Mouse (Mus musculus): ENCODE data around the gene Hoxc4.

Gene Hoxc4

GRCm38 (mm10) chr15:103014166-103015008 is 4.3 kb upstream of the Hoxc4 start:
- DNase-seq, result no peak

- DNase-seq, result no peak
Measured at GRCm38 (mm10) chr15:103015009-103015399, 3.7 kb upstream of the Hoxc4 start.

- no peak for DNase-seq
Measured at GRCm38 (mm10) chr15:103015406-103016166, 3.1 kb upstream of the Hoxc4 start.

GRCm38 (mm10) chr15:103020899-103021418 is 2.2 kb downstream of the Hoxc4 start:
- no peak for DNase-seq

- DNase-seq, result no peak
Measured at GRCm38 (mm10) chr15:103021544-103021943, 2.8 kb downstream of the Hoxc4 start.

- DNase-seq, result no peak
Measured at GRCm38 (mm10) chr15:103024131-103024530, 5.4 kb downstream of the Hoxc4 start.

GRCm38 (mm10) chr15:103027266-103028235 is 8.8 kb downstream of the Hoxc4 start:
- DNase-seq, result no peak

- DNase-seq, result no peak
Measured at GRCm38 (mm10) chr15:103028916-103029512, 10.3 kb downstream of the Hoxc4 start.

- DNase-seq, result no peak
Measured at GRCm38 (mm10) chr15:103030142-103030541, 11.4 kb downstream of the Hoxc4 start.

- no peak for DNase-seq
Measured at GRCm38 (mm10) chr15:103032167-103032566, 13.4 kb downstream of the Hoxc4 start.

GRCm38 (mm10) chr15:103032646-103033575 is 14.2 kb downstream of the Hoxc4 start:
- no peak for DNase-seq

GRCm38 (mm10) chr15:103034043-103034806 is 15.5 kb downstream of the Hoxc4 start:
- no peak for DNase-seq

- no peak for DNase-seq
Measured at GRCm38 (mm10) chr15:103034807-103035547, 16.2 kb downstream of the Hoxc4 start.

- no peak for DNase-seq
Measured at GRCm38 (mm10) chr15:103035548-103035881, 16.8 kb downstream of the Hoxc4 start.

GRCm38 (mm10) chr15:103037579-103037978 is 18.8 kb downstream of the Hoxc4 start:
- no peak for DNase-seq

GRCm38 (mm10) chr15:103038701-103039480 is 20.2 kb downstream of the Hoxc4 start:
- no peak for DNase-seq

GRCm38 (mm10) chr15:103039609-103040008 is 20.9 kb downstream of the Hoxc4 start:
- DNase-seq, result no peak

GRCm38 (mm10) chr15:103040601-103041000 is 21.9 kb downstream of the Hoxc4 start:
- no peak for DNase-seq

GRCm38 (mm10) chr15:103041613-103042012 is 22.9 kb downstream of the Hoxc4 start:
- no peak for DNase-seq

All from cerebellum, postnatal 36 days (tissue).